Mouse (Mus musculus) naive thymus-derived CD4-positive, alpha-beta T cell, adult 2 months (primary cell): Measurements from ENCODE around the gene Gm16440.
"Not testable (repeated sequence)": the region's sequence is repeated elsewhere in the genome, so short reads cannot be mapped to it uniquely, and the experiment has no call there.

Experiments
- DNase-seq: peaks from one replicate; pipeline ENCODE4 v3.0.0-alpha.2; 2011; ENCODE audit warnings: low read depth

Gm16440 gene

DNA sequence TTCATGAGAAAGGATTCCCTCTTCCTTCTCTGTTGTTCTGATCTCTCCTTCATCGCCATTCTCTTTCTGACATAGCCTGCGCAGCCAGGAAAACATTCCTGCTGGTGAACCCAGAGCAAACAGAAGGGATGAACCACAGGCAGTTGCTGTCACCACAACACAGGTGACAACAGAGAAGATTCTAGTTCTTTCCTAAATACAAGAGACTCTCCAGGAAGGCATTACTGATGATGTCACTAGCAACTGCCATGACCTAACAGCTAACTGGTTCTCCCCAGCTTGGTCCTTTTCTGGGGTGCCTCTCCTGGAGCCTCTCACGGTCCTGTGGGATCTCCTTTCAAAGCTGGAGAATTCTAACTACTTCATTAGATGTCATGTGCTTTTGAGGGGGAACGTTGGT, at the start of gene Gm16440:
Gene Gm16440 (minus strand): TSS at position 101 of the 400 bp plus-strand sequence.
- DNase-seq, result not testable (repeated sequence)

DNA sequence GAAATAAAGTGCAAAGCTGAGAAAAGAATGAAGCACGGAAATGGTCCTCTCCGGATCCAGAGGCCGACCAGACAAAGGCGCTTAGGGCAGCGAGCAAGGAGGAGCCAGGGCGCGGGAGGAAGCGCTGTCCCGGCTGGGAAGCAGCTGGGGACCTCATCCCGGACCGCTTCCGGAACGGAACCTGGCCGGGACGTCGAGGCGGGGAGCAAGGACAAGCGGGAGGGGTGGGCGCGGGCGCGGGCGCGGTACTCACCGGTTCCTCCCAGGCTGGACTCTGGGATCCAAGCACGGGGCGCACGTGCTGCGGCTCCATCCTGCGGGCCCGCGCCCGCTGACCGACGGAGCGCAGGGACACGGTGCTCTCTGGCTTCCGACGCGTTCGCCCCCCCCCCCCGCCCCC, 36.6 kb upstream of the Gm16440 start:
- DNase-seq, result not testable (repeated sequence)

DNA sequence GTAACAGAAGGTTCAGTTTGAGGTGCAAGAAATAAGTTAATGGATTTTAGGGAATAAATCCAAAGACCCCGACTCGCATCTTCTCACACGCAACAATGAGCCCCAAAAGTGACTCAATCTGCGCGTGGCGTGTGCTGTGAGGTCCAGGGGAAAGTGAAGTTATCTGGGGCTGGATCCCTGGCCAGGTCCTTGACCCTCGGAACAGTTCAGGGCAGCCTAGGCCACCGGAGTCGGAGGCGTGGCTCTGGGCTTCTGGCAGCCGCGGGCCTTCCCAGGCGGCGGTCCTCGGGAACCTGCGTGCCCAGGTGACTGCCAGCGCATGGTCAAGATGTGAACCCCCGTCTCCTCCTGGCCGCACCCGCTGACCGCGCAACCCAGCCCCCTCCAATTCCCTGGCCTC, 36.2 kb upstream of the Gm16440 start:
- not testable (repeated sequence) for DNase-seq

DNA sequence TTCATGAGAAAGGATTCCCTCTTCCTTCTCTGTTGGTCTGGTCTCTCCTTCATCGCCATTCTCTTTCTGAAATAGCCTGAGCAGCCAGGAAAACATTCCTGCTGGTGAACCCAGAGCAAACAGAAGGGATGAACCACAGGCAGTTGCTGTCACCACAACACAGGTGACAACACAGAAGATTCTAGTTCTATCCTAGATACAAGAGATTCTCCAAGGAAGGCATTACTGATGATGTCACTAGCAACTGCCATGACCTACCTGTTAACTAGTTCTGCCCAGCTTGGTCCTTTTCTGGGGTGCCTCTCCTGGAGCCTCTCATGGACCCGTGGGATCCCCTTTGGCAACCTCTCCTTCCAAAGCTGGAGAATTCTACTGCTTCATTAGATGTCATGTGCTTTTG, 22.3 kb upstream of the Gm16440 start, which contains the start of gene Gm3591:
Gene Gm3591 (minus strand): TSS at position 101 of the 400 bp plus-strand sequence.
- DNase-seq, result not testable (repeated sequence)

DNA sequence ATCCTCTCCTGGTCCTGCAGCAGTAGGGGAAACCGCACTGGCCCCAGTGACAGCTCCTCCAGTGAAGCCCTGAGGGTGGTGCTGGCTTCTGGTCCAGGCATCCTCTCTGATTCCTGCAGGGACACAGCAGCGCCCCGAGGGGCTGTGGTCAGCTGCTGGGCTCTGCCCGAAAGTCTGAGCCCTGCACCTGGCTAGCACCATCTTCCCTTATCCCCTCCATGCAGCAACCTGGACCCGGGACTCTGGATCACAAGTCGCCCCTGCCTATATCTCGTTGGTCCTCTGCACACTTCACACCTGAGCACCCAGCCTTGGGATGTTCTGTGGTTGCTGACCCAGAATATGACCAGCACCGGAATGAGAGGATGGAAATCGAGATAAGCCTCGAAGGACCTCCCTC, 46.5 kb downstream of the Gm16440 start, which contains the start of gene Gm3618:
Gene Gm3618 (minus strand): TSS at position 101 of the 400 bp plus-strand sequence.
- not testable (repeated sequence) for DNase-seq
